ENCODE assay signal across 11 mouse cellular contexts in genomic region chr17:27561809-27562526, GRCm38 (mm10). TPM values are rescaled to one million over a fixed set of nuclear protein-coding genes. Genes with fewer than 3 reads are reported as not detected.
DNase-seq lines count a peak whose midpoint lies in the region; ATAC-seq and TF ChIP-seq lines count a peak whose summit lies in the region.
"Had no signal": no experiment of that assay in that cellular context is flagged by ENCODE, and none has a peak within 500 bp of the region (broad histone marks: within the 10 kb centered on the region; RNA-seq: fewer than 3 reads in every experiment).

No protein-coding gene starts in this region.

- no peak overlapping the region for H3K4me3 ChIP-seq in midbrain, embryonic 14.5 days (replicated peaks; ENCODE audit: low read depth, low read length)
- no peak overlapping the region for H3K4me3 ChIP-seq in midbrain, postnatal 0 days (ENCODE audit: low read depth, low read length)
- H3K4me3 ChIP-seq in macrophage (ENCODE audit: inconsistent target), result no peak overlapping the region
- no peak overlapping the region for H3K4me3 ChIP-seq in gastrocnemius, adult 2 months
- H3K4me3 ChIP-seq: hindbrain, embryonic 15.5 days had no signal

- no peak for TF ChIP-seq CTCF in midbrain, postnatal 0 days (IDR thresholded peaks at IDR 0.05)
- TF ChIP-seq CTCF in gastrocnemius, adult 2 months (IDR thresholded peaks at IDR 0.05), result no peak

- intact Hi-C loops in gastrocnemius, adult 2 months (cut with DNase I), result no loop called here

- 52% methylated on average over 9 of the region's 11 CpGs for WGBS in midbrain, embryonic 14.5 days
- WGBS in midbrain, postnatal 0 days, result 58% methylated on average over 8 of the region's 11 CpGs
- 12% methylated on average over 8 of the region's 11 CpGs for WGBS in macrophage (ENCODE audit: missing documents)

- no peaks in the 10 kb centered on the region for H3K27me3 ChIP-seq in midbrain, embryonic 14.5 days (ENCODE audit: control insufficient read depth, insufficient read depth, low read length)
- no peaks in the 10 kb centered on the region for H3K27me3 ChIP-seq in midbrain, postnatal 0 days (ENCODE audit: insufficient read depth, low read length)
- H3K27me3 ChIP-seq: hindbrain, embryonic 15.5 days had no signal

- peaks cover 69% of the 10 kb centered on the region for H3K79me2 ChIP-seq in macrophage (ENCODE audit: inconsistent target)

- DNase-seq in CD4-positive, CD25-positive, alpha-beta regulatory T cell, adult 2 months (ENCODE audit: low read depth, low spot score), result peak; percentile 22
- peak; percentile 41 for DNase-seq in midbrain, embryonic 14.5 days
- DNase-seq in midbrain, postnatal 0 days (ENCODE audit: low spot score), result no peak
- DNase-seq in adrenal gland, postnatal 36 days, result peak; percentile 86 to 89
- no peak for DNase-seq in testis, postnatal 10 days (ENCODE audit: low spot score)
- no peak for DNase-seq in gastrocnemius, adult 2 months
- DNase-seq: cerebellum, postnatal 36 days had no signal

- H3K9me3 ChIP-seq in midbrain, embryonic 14.5 days (ENCODE audit: control insufficient read depth, low read length), result no peaks in the 10 kb centered on the region
- no peaks in the 10 kb centered on the region for H3K9me3 ChIP-seq in midbrain, postnatal 0 days (ENCODE audit: low read length)
- H3K9me3 ChIP-seq: hindbrain, embryonic 15.5 days had no signal

- peaks cover 26% of the 10 kb centered on the region for H3K4me1 ChIP-seq in midbrain, embryonic 14.5 days (ENCODE audit: control insufficient read depth, insufficient read depth, low read length)
- peaks cover 18% of the 10 kb centered on the region for H3K4me1 ChIP-seq in midbrain, postnatal 0 days (ENCODE audit: insufficient read depth, low read length)

- H3K36me3 ChIP-seq in midbrain, embryonic 14.5 days (ENCODE audit: control insufficient read depth, insufficient read depth, low read length), result 0 out of 2 replicates have a peak, but pooled peaks cover 8% of the 10 kb centered on the region
- peaks cover 7% of the 10 kb centered on the region for H3K36me3 ChIP-seq in midbrain, postnatal 0 days (ENCODE audit: insufficient read depth, low read length)
- H3K36me3 ChIP-seq in macrophage (ENCODE audit: inconsistent target), result peaks cover 9% of the 10 kb centered on the region; the same call in 1 of the 2 replicates
- H3K36me3 ChIP-seq: hindbrain, embryonic 15.5 days had no signal

- H3K4me2 ChIP-seq in midbrain, embryonic 14.5 days (ENCODE audit: low read length), result no peak overlapping the region
- no peak overlapping the region for H3K4me2 ChIP-seq in midbrain, postnatal 0 days (ENCODE audit: low read depth, low read length, poor library complexity, severe bottlenecking)
- H3K4me2 ChIP-seq: hindbrain, embryonic 15.5 days had no signal

- H3K9ac ChIP-seq in midbrain, embryonic 14.5 days (replicated peaks; ENCODE audit: low read length), result no peak overlapping the region
- no peak overlapping the region for H3K9ac ChIP-seq in midbrain, postnatal 0 days (replicated peaks; ENCODE audit: low read length, poor library complexity, severe bottlenecking)
- H3K9ac ChIP-seq: hindbrain, embryonic 15.5 days; liver, embryonic 14.5 days had no signal

- no peak for ATAC-seq in CD4-positive, CD25-positive, alpha-beta regulatory T cell, adult 4 months
- ATAC-seq in midbrain, embryonic 14.5 days (ENCODE audit: low FRiP score, low TSS enrichment), result no peak
- ATAC-seq in midbrain, postnatal 0 days (ENCODE audit: low FRiP score), result no peak

- no peak overlapping the region for H3K27ac ChIP-seq in midbrain, embryonic 14.5 days (replicated peaks; ENCODE audit: low read depth, low read length)
- no peak overlapping the region for H3K27ac ChIP-seq in midbrain, postnatal 0 days (ENCODE audit: low read depth, low read length)
- H3K27ac ChIP-seq in macrophage, result peak overlapping the region; percentile 69
- no peak overlapping the region for H3K27ac ChIP-seq in gastrocnemius, adult 2 months
- H3K27ac ChIP-seq: hindbrain, embryonic 15.5 days; liver, embryonic 14.5 days had no signal

RNA-seq across cellular contexts. Expression of gene AI413582, which starts 3.6 kb away (rescaled TPM):
- polyA plus RNA-seq in CD4-positive, CD25-positive, alpha-beta regulatory T cell, adult 4 months (2017; shearing (Covaris generic)), result 100 to 1,000 TPM; 106 to 112 TPM
- 51.9 and 74.5 TPM in 2 replicates for polyA plus RNA-seq in midbrain, embryonic 14.5 days (2014; fragmentation: Nextera tagmentation; extraction: Ambion mirVana)
- total RNA-seq in midbrain, postnatal 0 days (2014; rRNA removed), result 70.2 and 80.2 TPM in 2 replicates
- 88.8 and 113 TPM in 2 replicates for polyA plus RNA-seq in midbrain, postnatal 0 days (2015; fragmentation: Nextera tagmentation; extraction: Ambion mirVana)
- total RNA-seq in adrenal gland, postnatal 36 days (2021), result 10 to 100 TPM; 20.0 to 22.9 TPM
- total RNA-seq in macrophage (2018; cell fraction: chromatin; rRNA removed), result 10 to 100 TPM; 10.6 to 63.5 (median 31.3) TPM
- 100 to 1,000 TPM in 22 of 26 experiments, 10 to 100 TPM in 4; 81.5 to 158 (median 121) TPM for total RNA-seq in macrophage (2018; cell fraction: cytosol; rRNA removed)
- 10 to 100 TPM; 19.4 to 92.0 (median 44.1) TPM for total RNA-seq in macrophage (2018; cell fraction: nucleus; rRNA removed)
- polyA plus RNA-seq in macrophage (2018), result 42.9 to 137 TPM (median 117 TPM) in 3 replicates
- 1 to 10 TPM; 3.0 to 3.3 TPM for total RNA-seq in gastrocnemius, adult 2 months (2021)

RNA-seq across cellular contexts. Expression of gene Hmga1, which starts 5.7 kb away (rescaled TPM):
- polyA plus RNA-seq in CD4-positive, CD25-positive, alpha-beta regulatory T cell, adult 4 months (2017; shearing (Covaris generic)), result 10 to 100 TPM; 82.7 to 84.0 TPM
- polyA plus RNA-seq in midbrain, embryonic 14.5 days (2014; fragmentation: Nextera tagmentation; extraction: Ambion mirVana), result 134 and 143 TPM in 2 replicates
- total RNA-seq in midbrain, postnatal 0 days (2014; rRNA removed), result 135 and 138 TPM in 2 replicates
- 144 and 154 TPM in 2 replicates for polyA plus RNA-seq in midbrain, postnatal 0 days (2015; fragmentation: Nextera tagmentation; extraction: Ambion mirVana)
- total RNA-seq in adrenal gland, postnatal 36 days (2021), result 10 to 100 TPM; 16.1 to 19.4 TPM
- 100 to 1,000 TPM in 3 of 26 experiments, 10 to 100 TPM in 23; 28.3 to 118 (median 66.0) TPM for total RNA-seq in macrophage (2018; cell fraction: chromatin; rRNA removed)
- total RNA-seq in macrophage (2018; cell fraction: cytosol; rRNA removed), result 100 to 1,000 TPM; 322 to 681 (median 467) TPM
- total RNA-seq in macrophage (2018; cell fraction: nucleus; rRNA removed), result 100 to 1,000 TPM in 24 of 26 experiments, 10 to 100 TPM in 2; 62.1 to 302 (median 193) TPM
- 300 to 634 TPM (median 423 TPM) in 3 replicates for polyA plus RNA-seq in macrophage (2018)
- total RNA-seq in gastrocnemius, adult 2 months (2021), result 10 to 100 TPM; 29.6 to 34.1 TPM

RNA-seq across cellular contexts. Expression of gene Grm4, which starts 40.8 kb away (rescaled TPM):
- polyA plus RNA-seq in CD4-positive, CD25-positive, alpha-beta regulatory T cell, adult 4 months (2017; shearing (Covaris generic)), result not detected
- 9.8 and 10.1 TPM in 2 replicates for polyA plus RNA-seq in midbrain, embryonic 14.5 days (2014; fragmentation: Nextera tagmentation; extraction: Ambion mirVana)
- 37.6 and 54.0 TPM in 2 replicates for total RNA-seq in midbrain, postnatal 0 days (2014; rRNA removed)
- polyA plus RNA-seq in midbrain, postnatal 0 days (2015; fragmentation: Nextera tagmentation; extraction: Ambion mirVana), result 11.1 and 12.5 TPM in 2 replicates
- total RNA-seq in adrenal gland, postnatal 36 days (2021), result 10 to 100 TPM in 1 of 2 experiments, 1 to 10 TPM in 1; 3.4 to 12.2 TPM
- under 1 TPM in 1 of 26 experiments, not detected in 25; 0.56 TPM for total RNA-seq in macrophage (2018; cell fraction: chromatin; rRNA removed)
- not detected for total RNA-seq in macrophage (2018; cell fraction: cytosol; rRNA removed)
- total RNA-seq in macrophage (2018; cell fraction: nucleus; rRNA removed), result under 1 TPM in 2 of 26 experiments, not detected in 24; 0.24 to 0.27 TPM
- polyA plus RNA-seq in macrophage (2018), result not detected in 3 replicates
- not detected for total RNA-seq in gastrocnemius, adult 2 months (2021)

Comparison
In these comparisons a context has a peak if more than half of its experiments do, and no peak if none do; other contexts are left out.
1. DNase-seq: peak in CD4-positive, CD25-positive, alpha-beta regulatory T cell, adult 2 months (single experiment), midbrain, embryonic 14.5 days (single experiment) and adrenal gland, postnatal 36 days (2 of 2); none in midbrain, postnatal 0 days (single experiment), testis, postnatal 10 days (single experiment) and gastrocnemius, adult 2 months (single experiment).
2. RNA of gene Grm4, which starts 40.8 kb away (polyA plus RNA-seq): 11.1 to 12.5 TPM in midbrain, postnatal 0 days and 9.8 to 10.1 TPM in midbrain, embryonic 14.5 days; not detected in CD4-positive, CD25-positive, alpha-beta regulatory T cell, adult 4 months and not detected in macrophage; every median in the first group is over 10 times any median in the second.